Mouse (Mus musculus): ENCODE results near the gene Pde7b. TPM values are rescaled to one million over a fixed set of nuclear protein-coding genes. Genes with fewer than 3 reads are reported as not detected.

Pde7b gene
- 10 to 100 TPM; 13.2 to 14.4 TPM for total RNA-seq (2021)
- long read RNA-seq, experiment 1, partial matches to known transcripts: 0 of 1 reads
- long read RNA-seq, experiment 1, other reads (novel, unspliced or antisense): 1 of 1 reads
- long read RNA-seq, experiment 2, partial matches to known transcripts: 0 of 5 reads
- long read RNA-seq, experiment 2, other reads (novel, unspliced or antisense): 5 of 5 reads

- DNase-seq (ENCODE audit: low spot score in 2 of 2): peak; percentile 17 to 31
Measured at GRCm38 (mm10) chr10:20724906-20725305, at the start of gene Pde7b. TSS of gene Pde7b (minus strand) at chr10:20725078.

- no peak for DNase-seq (ENCODE audit: low spot score in 2 of 2)
Measured at GRCm38 (mm10) chr10:20772056-20772455, 47.2 kb upstream of the Pde7b start.

DNA sequence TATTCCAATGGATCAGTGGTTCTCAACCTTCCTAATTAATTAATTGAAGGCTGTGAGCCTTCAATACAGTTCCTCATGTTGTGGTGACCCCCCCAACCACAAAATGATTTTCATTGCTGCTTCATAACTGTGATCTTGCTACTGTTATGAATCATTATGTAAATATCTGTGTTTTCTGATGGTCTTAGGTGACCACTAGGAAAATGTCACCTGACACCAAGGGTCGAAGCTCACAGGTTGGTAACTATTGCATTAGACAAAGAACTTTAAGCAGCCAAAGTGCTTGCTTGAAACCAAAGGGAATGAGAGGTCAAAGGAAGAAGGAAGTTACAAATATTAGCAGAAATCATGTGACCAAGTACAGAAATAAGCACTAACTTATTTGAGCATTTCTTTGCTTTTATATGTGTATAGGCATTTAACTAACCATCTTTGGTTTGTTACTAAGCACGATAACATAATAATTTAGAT is 45.6 kb upstream of the Pde7b start:
- no peak for DNase-seq (ENCODE audit: low spot score in 2 of 2)

DNA sequence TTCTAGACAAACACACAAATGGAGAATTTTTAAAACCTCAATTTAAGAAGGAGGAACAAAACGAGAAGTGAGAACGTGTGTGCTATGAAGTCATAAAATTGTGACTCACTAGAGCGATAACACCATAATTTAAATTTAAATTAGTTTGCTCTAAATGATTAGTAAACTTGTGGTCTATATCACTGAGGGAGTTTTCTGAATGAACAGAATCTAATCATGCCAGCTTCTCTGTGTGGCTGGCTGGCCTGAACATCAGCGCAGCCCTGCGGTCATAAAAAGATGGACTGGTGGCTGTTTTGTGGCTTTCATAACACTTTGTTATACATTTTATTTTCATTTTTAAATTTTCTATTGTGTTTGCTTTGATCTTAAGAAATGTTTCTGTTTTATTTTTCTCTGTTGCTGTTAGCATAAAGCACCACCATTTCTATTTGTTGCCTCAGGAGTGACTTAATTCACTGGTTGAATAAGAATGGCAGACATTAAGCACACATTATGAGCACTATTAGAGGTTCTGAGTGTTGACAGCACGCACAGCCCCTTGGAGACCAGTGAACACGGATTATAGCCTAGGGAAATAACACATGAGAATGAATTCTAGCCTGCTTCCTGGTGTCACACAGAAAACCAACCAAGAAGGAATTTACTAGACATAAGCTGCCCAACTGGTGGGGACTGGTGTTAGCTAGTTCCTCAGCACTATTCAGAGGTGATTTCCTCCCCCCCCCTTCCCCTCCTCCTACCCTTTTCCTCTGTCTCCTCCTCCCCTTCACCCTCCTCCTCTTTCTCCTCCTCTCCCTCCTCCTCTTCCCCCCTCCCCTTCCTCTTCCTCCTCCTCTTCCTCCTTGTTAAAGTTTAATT is 44.9 kb upstream of the Pde7b start:
- DNase-seq (ENCODE audit: low spot score in 2 of 2): no peak

DNA sequence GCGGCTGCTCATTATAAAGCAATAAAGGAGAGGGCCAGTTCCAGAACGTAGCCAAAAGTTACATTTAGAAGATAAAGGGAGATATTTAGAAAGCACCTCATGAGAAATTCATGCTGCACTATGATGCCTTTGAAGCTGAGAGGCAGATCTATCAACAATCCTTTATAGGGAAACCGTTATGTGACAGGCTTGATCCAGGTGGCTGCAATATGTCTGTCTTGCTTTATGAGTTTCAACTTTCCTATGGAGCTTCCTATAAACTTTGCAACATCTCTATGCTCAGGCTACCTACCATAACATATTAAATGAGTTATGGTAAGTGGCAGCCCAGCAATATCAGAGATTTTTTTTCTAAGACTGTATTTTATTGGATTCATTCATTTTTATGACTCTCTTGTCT is 39.5 kb upstream of the Pde7b start:
- DNase-seq (ENCODE audit: low spot score in 2 of 2): no peak

DNA sequence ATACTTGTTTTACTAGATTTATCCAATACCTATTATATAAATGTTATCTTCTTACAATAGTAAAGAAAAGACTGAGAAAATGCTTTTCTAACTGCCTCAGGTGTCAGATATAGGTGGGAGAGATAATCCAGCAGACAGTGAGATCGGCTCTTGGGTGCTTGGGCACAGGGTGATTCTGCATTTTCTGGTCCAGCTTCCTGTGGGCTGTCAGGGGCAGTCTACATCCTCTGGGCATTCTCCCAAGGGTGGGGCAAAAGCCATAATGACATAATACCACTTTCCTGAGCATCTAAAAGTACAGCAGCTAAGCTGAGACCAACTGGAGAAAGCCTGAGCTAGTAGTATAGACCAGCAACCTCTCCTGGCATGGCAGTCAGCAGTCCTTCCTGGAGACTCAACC is 34.1 kb upstream of the Pde7b start:
- no peak for DNase-seq (ENCODE audit: low spot score in 2 of 2)

- no peak for DNase-seq (ENCODE audit: low spot score in 2 of 2)
Measured at GRCm38 (mm10) chr10:20758259-20758658, 33.4 kb upstream of the Pde7b start.

DNA sequence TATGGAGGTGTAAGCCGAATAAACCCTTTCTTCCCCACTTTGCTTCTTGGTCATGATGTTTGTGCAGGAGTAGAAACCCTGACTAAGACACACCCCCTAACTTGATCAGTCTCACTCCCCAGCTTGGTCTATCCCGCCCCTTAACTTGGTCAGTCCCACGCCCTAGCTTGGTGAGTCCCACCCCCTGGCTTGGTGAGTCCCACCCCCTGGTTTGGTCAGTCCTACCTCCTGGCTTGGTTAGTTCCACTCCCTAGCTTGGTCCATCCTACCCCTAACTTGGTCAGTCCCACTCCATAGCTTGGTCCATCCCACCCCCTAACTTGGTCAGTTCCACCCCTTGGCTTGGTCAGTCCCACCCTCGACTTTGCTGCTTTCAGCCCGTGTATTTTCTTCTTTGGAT is 31.3 kb upstream of the Pde7b start:
- DNase-seq (ENCODE audit: low spot score in 2 of 2): no peak

DNA sequence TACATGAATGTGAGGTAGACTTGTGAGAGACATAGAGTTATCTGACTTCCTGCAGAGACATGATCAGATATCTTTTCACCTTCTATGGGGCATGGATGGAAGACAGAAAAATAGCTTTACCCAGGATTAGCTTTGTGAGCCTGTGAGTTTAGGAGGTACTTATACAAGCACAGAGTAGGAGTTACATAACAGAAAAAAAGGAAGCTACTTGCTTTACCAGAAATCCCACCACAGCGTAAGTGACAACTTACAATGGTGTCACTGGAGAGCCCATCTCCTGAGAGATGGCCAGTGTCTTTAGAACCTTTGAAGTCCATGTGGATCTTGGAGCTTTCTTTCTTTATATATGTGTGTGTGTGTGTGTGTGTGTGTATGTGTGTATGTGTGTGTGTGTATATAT is 28.0 kb upstream of the Pde7b start:
- DNase-seq (ENCODE audit: low spot score in 2 of 2): no peak

- DNase-seq (ENCODE audit: low spot score in 2 of 2): no peak
Measured at GRCm38 (mm10) chr10:20750642-20751251, 25.9 kb upstream of the Pde7b start.

GRCm38 (mm10) chr10:20748938-20749337 is 24.1 kb upstream of the Pde7b start:
- no peak for DNase-seq (ENCODE audit: low spot score in 2 of 2)

- no peak for DNase-seq (ENCODE audit: low spot score in 2 of 2)
Measured at GRCm38 (mm10) chr10:20747229-20747628, 22.4 kb upstream of the Pde7b start.

DNA sequence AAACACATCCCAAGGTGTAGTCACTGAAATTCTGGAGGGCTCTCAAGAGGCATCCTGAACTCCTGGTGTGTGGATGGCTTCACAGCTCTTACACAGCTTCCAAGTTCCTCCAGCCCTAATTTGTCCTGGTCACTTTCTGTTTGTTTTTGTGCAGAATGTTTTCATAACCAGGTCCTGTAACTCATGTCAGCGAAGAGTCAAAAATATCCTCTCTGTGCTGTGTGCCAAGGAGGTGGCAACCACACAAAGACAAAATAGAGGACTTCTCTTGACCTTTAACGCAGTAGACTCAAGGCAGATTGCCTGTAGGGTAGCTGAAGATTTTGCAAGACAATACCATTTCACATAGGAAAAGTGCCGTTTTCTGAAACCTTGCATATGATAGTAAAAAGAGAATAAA is 14.9 kb upstream of the Pde7b start:
- DNase-seq (ENCODE audit: low spot score in 2 of 2): no peak

GRCm38 (mm10) chr10:20737146-20737545 is 12.3 kb upstream of the Pde7b start:
- no peak for DNase-seq (ENCODE audit: low spot score in 2 of 2)

DNA sequence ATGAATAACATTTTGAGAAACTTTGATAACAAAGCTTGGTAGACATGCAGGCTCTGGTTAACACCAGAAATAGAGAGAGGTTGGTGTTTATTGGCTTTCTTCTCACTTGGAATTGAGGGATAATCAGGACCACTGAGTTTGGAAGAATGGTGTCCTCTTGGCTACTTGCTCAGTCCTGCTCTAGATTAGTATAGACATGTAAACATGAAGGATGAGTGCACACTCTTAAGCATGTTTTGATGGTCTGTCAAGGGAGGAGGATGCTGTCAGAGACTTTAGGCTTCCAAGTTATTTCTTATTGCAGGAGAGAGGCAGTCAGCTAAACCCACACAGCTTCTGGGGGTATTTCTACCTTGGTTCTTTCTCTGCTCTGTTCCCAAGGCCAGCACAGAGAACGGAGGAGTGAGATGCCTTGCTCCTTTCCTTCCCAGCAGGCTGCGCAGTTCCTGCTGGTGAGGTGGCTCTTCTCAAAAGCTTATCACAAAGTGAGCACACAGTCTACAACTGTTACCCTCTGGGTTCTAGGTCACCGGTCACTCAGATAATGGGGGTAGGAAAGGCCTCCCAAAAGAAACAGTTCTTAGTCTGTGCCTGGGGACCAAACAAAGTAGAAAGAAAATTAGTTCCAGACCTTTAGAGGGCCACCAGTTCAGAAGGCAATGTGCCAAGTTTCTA is 11.0 kb upstream of the Pde7b start:
- no peak for DNase-seq (ENCODE audit: low spot score in 2 of 2)

DNA sequence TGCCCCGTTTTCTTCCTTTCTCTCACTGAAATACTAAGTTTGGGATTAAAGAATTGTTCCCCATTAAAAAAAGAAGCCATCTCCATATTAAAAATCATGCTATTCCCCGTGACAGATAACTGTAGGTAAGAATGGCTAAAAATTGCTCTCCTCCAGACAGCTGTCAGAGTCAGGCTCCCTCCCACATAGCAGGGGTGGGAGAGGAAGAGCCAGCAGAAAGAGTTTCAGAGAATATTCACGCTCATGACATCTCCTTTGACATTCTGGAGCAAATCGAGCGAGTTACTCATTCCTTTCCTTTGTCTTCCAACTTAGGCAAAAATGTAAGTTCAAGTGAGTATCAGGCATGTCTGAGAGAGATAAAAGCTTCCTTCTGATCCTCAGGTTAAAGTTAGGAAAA is 8.7 kb upstream of the Pde7b start:
- no peak for DNase-seq (ENCODE audit: low spot score in 2 of 2)

GRCm38 (mm10) chr10:20732180-20732579 is 7.3 kb upstream of the Pde7b start:
- DNase-seq (ENCODE audit: low spot score in 2 of 2): no peak

- no peak for DNase-seq (ENCODE audit: low spot score in 2 of 2)
Measured at GRCm38 (mm10) chr10:20730034-20730433, 5.2 kb upstream of the Pde7b start.

GRCm38 (mm10) chr10:20725384-20725983 is 606 bp upstream of the Pde7b start:
- DNase-seq (ENCODE audit: low spot score in 2 of 2): no peak

DNA sequence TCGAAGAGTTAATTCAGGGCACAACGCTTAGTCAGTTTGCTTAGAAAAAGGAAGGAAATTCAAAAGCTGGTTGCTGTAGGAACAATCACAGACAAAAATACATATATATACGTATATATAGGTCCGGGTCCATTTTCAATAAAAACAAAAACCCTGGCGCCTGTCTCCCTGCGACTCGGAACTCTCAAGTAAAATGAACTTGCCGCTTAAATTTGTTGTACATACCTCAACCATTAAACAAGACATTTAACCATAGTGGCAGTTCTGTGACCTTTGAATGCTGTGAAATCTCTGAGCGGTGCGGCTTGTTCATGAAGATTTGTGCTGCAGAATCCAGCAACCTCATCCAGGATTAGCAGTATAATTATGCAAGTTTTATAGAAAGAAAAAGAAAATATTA is 427 bp downstream of the Pde7b start:
- DNase-seq (ENCODE audit: low spot score in 2 of 2): no peak

- no peak for DNase-seq (ENCODE audit: low spot score in 2 of 2)
Measured at GRCm38 (mm10) chr10:20723962-20724361, 916 bp downstream of the Pde7b start.

Data from adrenal gland, postnatal 4 days (tissue).